Mouse (Mus musculus): ENCODE data around the gene Pum1. TPM values are rescaled to one million over a fixed set of nuclear protein-coding genes. Genes with fewer than 3 reads are reported as not detected.
"Not testable (repeated sequence)": the region's sequence is repeated elsewhere in the genome, so short reads cannot be mapped to it uniquely, and the experiment has no call there.

Gene Pum1
- 58.1 and 59.2 TPM in 2 replicates for polyA plus RNA-seq (2012; rRNA removed)

- Histone ChIP-seq H3K4me3 (ENCODE audit: insufficient read depth, low read length) (peak within 1 kb of the TSS; percentile 76), H3K27ac (ENCODE audit: insufficient read depth, low read length) (peak within 1 kb of the TSS; percentile 87), H3K4me1 (ENCODE audit: control insufficient read depth, insufficient read depth, low read length) (peaks cover 2% of the 10 kb centered on the region; the same call in 1 of the 2 replicates)
- TF ChIP-seq CTCF (IDR thresholded peaks at IDR 0.05; ENCODE audit: extremely low read depth, insufficient read depth, low read length): no peak
- peak; percentile 62; the same call in 1 of the 2 replicates for TF ChIP-seq POLR2A (IDR thresholded peaks at IDR 0.05; ENCODE audit: extremely low read depth, insufficient read depth, low read length)
These were observed at the start of gene Pum1 for GRCm38 (mm10) chr4:130662979-130663725. TSS of gene Pum1 (plus strand) at chr4:130663321.

- H3K4me3 ChIP-seq (ENCODE audit: insufficient read depth, low read length): no peak overlapping the region
- H3K27ac ChIP-seq (ENCODE audit: insufficient read depth, low read length): no peak overlapping the region
- TF ChIP-seq POLR2A (IDR thresholded peaks at IDR 0.05; ENCODE audit: extremely low read depth, insufficient read depth, low read length) (no peak), CTCF (IDR thresholded peaks at IDR 0.05; ENCODE audit: extremely low read depth, insufficient read depth, low read length) (no peak)
- H3K4me1 ChIP-seq (ENCODE audit: control insufficient read depth, insufficient read depth, low read length): no peaks in the 10 kb centered on the region
These were observed 33.7 kb upstream of the Pum1 start for GRCm38 (mm10) chr4:130629391-130629790.

- TF ChIP-seq POLR2A (IDR thresholded peaks at IDR 0.05; ENCODE audit: extremely low read depth, insufficient read depth, low read length) (no peak), CTCF (IDR thresholded peaks at IDR 0.05; ENCODE audit: extremely low read depth, insufficient read depth, low read length) (no peak)
- H3K4me1 ChIP-seq (ENCODE audit: control insufficient read depth, insufficient read depth, low read length): no peaks in the 10 kb centered on the region
- no peak overlapping the region for H3K27ac ChIP-seq (ENCODE audit: insufficient read depth, low read length)
- H3K4me3 ChIP-seq (ENCODE audit: insufficient read depth, low read length): no peak overlapping the region
These were observed 32.8 kb upstream of the Pum1 start for GRCm38 (mm10) chr4:130630232-130630847.

GRCm38 (mm10) chr4:130635076-130635475 is 28.0 kb upstream of the Pum1 start:
- not testable (repeated sequence) for H3K27ac ChIP-seq (ENCODE audit: insufficient read depth, low read length); H3K4me3 ChIP-seq (ENCODE audit: insufficient read depth, low read length)

GRCm38 (mm10) chr4:130636761-130637160 is 26.4 kb upstream of the Pum1 start:
- TF ChIP-seq CTCF (IDR thresholded peaks at IDR 0.05; ENCODE audit: extremely low read depth, insufficient read depth, low read length): no peak
- TF ChIP-seq POLR2A (IDR thresholded peaks at IDR 0.05; ENCODE audit: extremely low read depth, insufficient read depth, low read length): no peak
- no peak overlapping the region for H3K4me3 ChIP-seq (ENCODE audit: insufficient read depth, low read length)
- no peaks in the 10 kb centered on the region for H3K4me1 ChIP-seq (ENCODE audit: control insufficient read depth, insufficient read depth, low read length)
- no peak overlapping the region for H3K27ac ChIP-seq (ENCODE audit: insufficient read depth, low read length)

More at GRCm38 (mm10) chr4:130635076-130635475, 28.0 kb upstream of the Pum1 start:
- not testable (repeated sequence) for H3K4me1 ChIP-seq (ENCODE audit: control insufficient read depth, insufficient read depth, low read length)

GRCm38 (mm10) chr4:130637488-130638422 is 25.4 kb upstream of the Pum1 start:
- TF ChIP-seq CTCF (IDR thresholded peaks at IDR 0.05; ENCODE audit: extremely low read depth, insufficient read depth, low read length) (no peak), POLR2A (IDR thresholded peaks at IDR 0.05; ENCODE audit: extremely low read depth, insufficient read depth, low read length) (no peak)
- no peak overlapping the region for H3K27ac ChIP-seq (ENCODE audit: insufficient read depth, low read length)
- no peaks in the 10 kb centered on the region for H3K4me1 ChIP-seq (ENCODE audit: control insufficient read depth, insufficient read depth, low read length)
- H3K4me3 ChIP-seq (ENCODE audit: insufficient read depth, low read length): no peak overlapping the region

GRCm38 (mm10) chr4:130640031-130640717 is 22.9 kb upstream of the Pum1 start:
- no peak overlapping the region for H3K27ac ChIP-seq (ENCODE audit: insufficient read depth, low read length)
- H3K4me1 ChIP-seq (ENCODE audit: control insufficient read depth, insufficient read depth, low read length): no peaks in the 10 kb centered on the region
- no peak overlapping the region for H3K4me3 ChIP-seq (ENCODE audit: insufficient read depth, low read length)
- TF ChIP-seq CTCF (IDR thresholded peaks at IDR 0.05; ENCODE audit: extremely low read depth, insufficient read depth, low read length): no peak
- no peak for TF ChIP-seq POLR2A (IDR thresholded peaks at IDR 0.05; ENCODE audit: extremely low read depth, insufficient read depth, low read length)

DNA sequence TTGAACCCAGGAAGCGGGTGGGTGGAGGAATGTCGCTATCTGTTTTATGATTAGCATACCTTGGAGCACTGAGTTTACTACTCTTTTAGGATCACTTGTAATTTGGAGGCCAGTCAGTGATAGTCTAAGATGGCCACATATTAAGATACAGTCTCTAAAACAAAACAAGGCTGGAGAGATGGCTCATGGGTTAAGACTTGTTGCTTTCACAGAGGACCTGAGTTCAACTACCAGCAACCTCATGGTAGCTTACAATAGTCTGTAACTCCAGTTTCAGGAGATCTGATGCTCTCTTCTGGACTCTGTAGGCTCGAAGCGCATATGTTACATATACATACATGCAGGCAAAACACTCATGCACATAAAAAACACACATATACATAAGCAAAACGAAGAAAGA is 20.7 kb upstream of the Pum1 start:
- TF ChIP-seq POLR2A (IDR thresholded peaks at IDR 0.05; ENCODE audit: extremely low read depth, insufficient read depth, low read length) (no peak), CTCF (IDR thresholded peaks at IDR 0.05; ENCODE audit: extremely low read depth, insufficient read depth, low read length) (no peak)
- H3K27ac ChIP-seq (ENCODE audit: insufficient read depth, low read length): no peak overlapping the region
- no peak overlapping the region for H3K4me3 ChIP-seq (ENCODE audit: insufficient read depth, low read length)
- no peaks in the 10 kb centered on the region for H3K4me1 ChIP-seq (ENCODE audit: control insufficient read depth, insufficient read depth, low read length)

DNA sequence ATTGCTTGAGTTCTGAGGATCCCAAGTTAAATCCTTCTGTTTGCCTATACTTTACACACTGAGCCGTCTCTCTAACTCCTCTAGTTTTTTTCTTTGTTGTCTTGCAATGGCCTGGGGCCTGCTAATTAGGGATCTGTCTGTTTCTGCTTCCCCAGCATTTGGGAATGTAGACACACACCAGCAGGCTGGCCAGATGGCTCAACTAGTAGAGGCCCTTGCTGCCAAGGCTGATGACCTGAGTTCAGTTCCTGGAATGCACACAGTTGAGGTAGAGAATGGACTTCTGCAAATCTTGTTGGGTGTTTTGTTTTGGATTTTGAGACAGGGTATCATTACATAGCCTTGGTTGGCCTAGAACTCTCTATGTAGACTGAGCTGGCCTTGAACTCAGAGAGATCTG is 17.7 kb upstream of the Pum1 start:
- no peaks in the 10 kb centered on the region for H3K4me1 ChIP-seq (ENCODE audit: control insufficient read depth, insufficient read depth, low read length)
- TF ChIP-seq CTCF (IDR thresholded peaks at IDR 0.05; ENCODE audit: extremely low read depth, insufficient read depth, low read length): no peak
- TF ChIP-seq POLR2A (IDR thresholded peaks at IDR 0.05; ENCODE audit: extremely low read depth, insufficient read depth, low read length): no peak

More for the DNA sequence above, 17.7 kb upstream of the Pum1 start:
- H3K27ac ChIP-seq (ENCODE audit: insufficient read depth, low read length): no peak overlapping the region
- H3K4me3 ChIP-seq (ENCODE audit: insufficient read depth, low read length): no peak overlapping the region
